Mouse (Mus musculus) limb, embryonic 14.5 days (tissue): ENCODE measurements at regions not wholly inside any gene's neighbourhood (a gene's known extent, or its start where the extent isn't known, plus 50 kb on each side); places are given as distances from the start of the nearest gene placed in this dataset.

Source experiments
- ATAC-seq: fragments of 200-750 bp; cut with Nextera tagmentation; 2 replicates; pipeline ENCODE4 v1.8.0; 2017; ENCODE audit warnings: low read depth, moderate number of reproducible peaks, moderate TSS enrichment; ENCODE audit not compliant: low FRiP score
- DNase-seq: peaks from one replicate; pipeline ENCODE4 v3.0.0-alpha.2; 2015; ENCODE audit warnings: low spot score
- H3K27ac ChIP-seq: fragments of 300-500 bp; sonication (generic); replicated peaks from 2 replicates; pipeline ENCODE4 v1.5.1; 2014; ENCODE audit warnings: low read depth, mild to moderate bottlenecking, low read length, moderate library complexity, mixed read lengths
- H3K27me3 ChIP-seq: fragments of 300-500 bp; sonication (generic); 2 replicates; pipeline ENCODE4 v1.6.1; 2014; ENCODE audit warnings: low read length, mixed read lengths; ENCODE audit not compliant: control insufficient read depth, insufficient read depth
- H3K36me3 ChIP-seq: fragments of 300-500 bp; sonication (generic); 2 replicates; pipeline ENCODE4 v1.6.1; 2014; ENCODE audit warnings: mild to moderate bottlenecking, low read length, moderate library complexity, mixed read lengths; ENCODE audit not compliant: control insufficient read depth, insufficient read depth
- H3K4me1 ChIP-seq: fragments of 300-500 bp; sonication (generic); 2 replicates; pipeline ENCODE4 v1.6.1; 2014; ENCODE audit warnings: antibody characterized with exemption, low read length, mixed read lengths; ENCODE audit not compliant: control insufficient read depth, insufficient read depth
- H3K4me2 ChIP-seq: fragments of 300-500 bp; sonication (generic); replicated peaks from 2 replicates; pipeline ENCODE4 v1.6.1; 2014; ENCODE audit warnings: low read depth, mild to moderate bottlenecking, low read length, moderate library complexity; ENCODE audit not compliant: severe bottlenecking
- H3K4me3 ChIP-seq: fragments of 300-500 bp; sonication (generic); replicated peaks from 2 replicates; pipeline ENCODE4 v1.5.1; 2014; ENCODE audit warnings: low read length
- H3K9ac ChIP-seq: fragments of 300-500 bp; sonication (generic); 2 replicates; pipeline ENCODE4 v1.6.1; 2014; ENCODE audit warnings: mild to moderate bottlenecking, low read depth, low read length, moderate library complexity; ENCODE audit not compliant: severe bottlenecking
- H3K9me3 ChIP-seq: fragments of 300-500 bp; sonication (generic); 2 replicates; pipeline ENCODE4 v1.6.1; 2016; ENCODE audit warnings: low read length; ENCODE audit not compliant: control insufficient read depth
- POLR2A ChIP-seq: fragments of 200-500 bp; IDR thresholded peaks from 2 replicates; pipeline ENCODE4 v1.8.0; 2012; ENCODE audit warnings: inconsistent platforms, mild to moderate bottlenecking, moderate library complexity, borderline replicate concordance; ENCODE audit not compliant: insufficient read depth, insufficient read length; ENCODE audit errors: extremely low read depth
- WGBS: fragments of 180-500 bp; shearing (Covaris S2); extraction: QIAGEN DNeasy Blood & Tissue Kit; methylation state at CpG from one replicate; pipeline ENCODE4 v1.1.7; 2014; 5-methylcytosine and 5-hydroxymethylcytosine counted together

DNA sequence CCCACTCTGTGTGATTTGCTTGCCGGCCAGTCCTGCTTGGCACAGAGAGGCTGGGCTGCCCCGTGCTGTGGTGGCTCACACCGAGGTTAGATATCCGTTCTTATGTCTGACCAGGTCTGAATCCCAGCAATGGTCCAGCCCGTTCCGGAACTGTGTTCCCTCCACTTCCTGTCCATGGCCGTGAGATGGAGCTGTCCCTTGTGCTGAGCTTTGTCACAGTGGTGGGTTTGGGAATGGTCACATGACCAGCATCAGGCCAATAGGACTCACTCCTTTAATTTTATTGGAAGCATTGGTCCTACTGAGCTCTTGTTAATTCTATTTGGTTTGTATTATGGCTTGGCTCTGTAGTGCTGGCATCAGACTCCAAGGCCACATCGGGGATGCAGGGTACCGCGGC is 132.9 kb upstream of the Zfp64 start:
- no peaks in the 10 kb centered on the region for H3K36me3 ChIP-seq
- no peak overlapping the region for H3K27ac ChIP-seq
- ATAC-seq: no peak
- H3K4me2 ChIP-seq: no peak overlapping the region
- no peak overlapping the region for H3K4me3 ChIP-seq
- peaks cover 10% of the 10 kb centered on the region; the same call in 1 of the 2 replicates for H3K9me3 ChIP-seq
- no peak overlapping the region for H3K9ac ChIP-seq
- no peaks in the 10 kb centered on the region for H3K27me3 ChIP-seq
- no peak for DNase-seq
- no peaks in the 10 kb centered on the region for H3K4me1 ChIP-seq
- WGBS: 80% methylated on average over 10 of the region's 10 CpGs
- TF ChIP-seq POLR2A: no peak

DNA sequence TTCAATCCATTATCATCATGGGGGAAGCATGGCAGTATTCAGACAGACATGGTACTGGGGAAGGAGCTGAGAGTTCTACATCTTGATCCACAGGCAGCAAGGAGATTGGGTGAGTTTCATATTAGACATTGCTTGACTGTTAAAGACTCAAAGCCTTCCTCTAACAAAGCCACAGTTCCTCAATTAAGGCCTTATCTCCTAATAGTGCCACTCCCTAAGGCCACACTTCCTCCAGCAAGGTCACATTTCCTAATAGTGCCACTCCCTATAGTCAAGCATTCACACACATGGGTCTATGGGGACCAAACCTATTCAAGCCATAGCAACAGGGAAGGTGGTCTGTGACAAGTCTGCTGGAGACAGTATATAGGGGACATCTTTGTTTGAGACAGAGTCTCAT is 115.9 kb upstream of the Zfp64 start:
- H3K9ac ChIP-seq: no peak overlapping the region
- no peak for ATAC-seq
- H3K27ac ChIP-seq: no peak overlapping the region
- TF ChIP-seq POLR2A: no peak
- no peaks in the 10 kb centered on the region for H3K36me3 ChIP-seq
- H3K27me3 ChIP-seq: no peaks in the 10 kb centered on the region
- no peak overlapping the region for H3K4me3 ChIP-seq
- no peaks in the 10 kb centered on the region for H3K9me3 ChIP-seq
- no peak for DNase-seq
- no peaks in the 10 kb centered on the region for H3K4me1 ChIP-seq
- H3K4me2 ChIP-seq: no peak overlapping the region

DNA sequence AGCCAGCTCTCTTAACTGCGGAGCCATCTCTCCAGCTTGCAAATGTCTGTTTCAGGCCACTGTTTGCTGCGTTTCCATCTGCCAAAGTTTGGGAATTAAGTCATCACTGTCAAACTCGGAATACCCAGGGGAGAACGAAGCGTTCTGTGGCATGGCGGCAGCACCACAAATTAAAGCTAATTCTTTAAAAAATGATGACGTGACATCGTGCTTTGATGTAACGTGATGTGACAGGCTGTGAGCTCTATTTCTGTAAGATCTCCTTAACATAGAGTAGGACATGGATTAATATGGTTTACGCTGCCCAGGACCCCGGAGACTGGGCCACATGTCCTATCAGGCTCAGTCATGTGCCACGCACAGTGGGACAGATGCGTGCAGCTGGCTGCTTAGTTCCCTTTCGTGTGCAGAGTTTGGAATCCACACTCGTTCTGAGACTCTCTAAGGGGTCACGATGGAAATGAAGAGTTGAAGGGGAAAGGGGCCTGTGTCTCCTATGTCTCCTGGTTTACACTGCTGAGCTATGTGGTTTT is 109.8 kb upstream of the Zfp64 start:
- Histone ChIP-seq H3K36me3 (no peaks in the 10 kb centered on the region), H3K4me1 (0 out of 2 replicates have a peak, but pooled peaks cover 2% of the 10 kb centered on the region), H3K9me3 (no peaks in the 10 kb centered on the region), H3K4me2 (no peak overlapping the region), H3K9ac (no peak overlapping the region), H3K27me3 (no peaks in the 10 kb centered on the region), H3K4me3 (no peak overlapping the region), H3K27ac (no peak overlapping the region)
- TF ChIP-seq POLR2A: no peak
- 87% methylated on average over 16 of the region's 16 CpGs for WGBS
- ATAC-seq: no peak
- no peak for DNase-seq

DNA sequence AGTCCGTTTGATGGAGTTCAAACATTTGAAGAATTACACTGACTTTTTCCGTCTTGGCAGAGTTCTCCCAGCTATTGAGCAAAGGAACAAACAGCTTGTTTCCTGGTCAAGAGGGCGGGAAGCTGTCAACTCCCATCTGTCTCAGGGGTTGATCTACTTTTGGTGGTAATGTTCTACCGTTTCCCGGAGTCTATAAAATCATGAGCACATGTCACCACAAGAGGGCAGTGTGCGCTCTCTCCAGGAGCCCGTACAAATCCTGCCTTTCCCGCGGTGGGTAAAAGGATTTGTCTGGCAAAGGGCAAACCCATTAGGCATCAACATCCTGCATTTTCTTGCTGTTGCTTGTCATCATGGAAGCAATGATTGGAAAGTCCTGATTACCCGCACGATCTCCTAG is 106.1 kb upstream of the Zfp64 start:
- Histone ChIP-seq H3K27ac (no peak overlapping the region), H3K27me3 (no peaks in the 10 kb centered on the region), H3K4me2 (peak overlapping the region; percentile 28; the same call in 1 of the 2 replicates), H3K4me3 (no peak overlapping the region), H3K9me3 (no peaks in the 10 kb centered on the region; the same call in 1 of the 2 replicates), H3K9ac (no peak overlapping the region), H3K4me1 (0 out of 2 replicates have a peak, but pooled peaks cover 2% of the 10 kb centered on the region), H3K36me3 (no peaks in the 10 kb centered on the region)
- ATAC-seq: no peak; the same call in 1 of the 2 replicates
- DNase-seq: peak; percentile 89
- no peak for TF ChIP-seq POLR2A
- WGBS: 8% methylated on average over 11 of the region's 11 CpGs

DNA sequence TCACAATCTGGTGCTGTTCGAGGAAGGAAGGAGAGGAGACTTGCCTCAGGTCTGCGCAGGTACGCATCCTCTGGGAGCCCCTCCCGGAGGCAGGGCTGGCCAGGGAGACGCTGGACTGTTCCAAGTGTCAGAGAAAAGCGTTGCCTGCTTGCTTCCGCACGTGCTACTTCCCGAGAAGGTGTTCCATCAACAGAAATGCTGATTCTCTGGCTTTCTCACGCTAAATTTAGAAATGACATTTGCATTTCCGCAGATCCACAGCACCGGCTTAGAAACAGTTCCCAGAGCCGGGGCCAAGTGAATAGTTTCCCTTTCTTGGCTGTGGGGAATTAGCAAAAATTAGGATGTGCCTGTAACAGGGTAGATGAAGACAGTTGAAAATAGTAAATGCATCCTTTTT is 105.1 kb upstream of the Zfp64 start:
- no peak for TF ChIP-seq POLR2A
- H3K4me1 ChIP-seq: 0 out of 2 replicates have a peak, but pooled peaks cover 2% of the 10 kb centered on the region
- H3K4me3 ChIP-seq: no peak overlapping the region
- no peak for ATAC-seq
- 70% methylated on average over 13 of the region's 13 CpGs for WGBS
- no peaks in the 10 kb centered on the region for H3K36me3 ChIP-seq
- no peaks in the 10 kb centered on the region for H3K27me3 ChIP-seq
- no peaks in the 10 kb centered on the region; the same call in 1 of the 2 replicates for H3K9me3 ChIP-seq
- no peak for DNase-seq
- H3K27ac ChIP-seq: no peak overlapping the region
- H3K9ac ChIP-seq: no peak overlapping the region
- H3K4me2 ChIP-seq: no peak overlapping the region

DNA sequence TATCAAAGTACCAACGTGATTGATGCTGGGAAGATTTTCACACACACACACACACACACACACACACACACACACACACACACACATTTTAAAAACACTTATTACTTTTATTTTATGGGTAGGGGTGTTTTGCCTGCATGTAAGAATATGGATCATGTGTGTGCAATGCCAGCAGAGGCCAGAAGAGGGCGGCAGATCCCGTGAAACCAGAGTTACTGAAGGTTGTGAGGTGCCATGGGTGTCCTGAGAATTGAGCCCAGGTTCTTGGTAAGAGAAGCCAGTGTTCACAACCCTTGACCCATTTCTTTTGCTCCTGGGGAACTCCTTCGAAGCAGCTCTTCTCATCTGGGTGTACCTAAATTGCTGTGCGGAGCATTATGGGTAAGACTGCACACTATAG is 102.4 kb upstream of the Zfp64 start:
- no peak for DNase-seq
- TF ChIP-seq POLR2A: no peak
- WGBS: 82% methylated on average over 5 of the region's 5 CpGs
- Histone ChIP-seq H3K9me3 (no peaks in the 10 kb centered on the region; the same call in 1 of the 2 replicates), H3K9ac (no peak overlapping the region), H3K4me1 (0 out of 2 replicates have a peak, but pooled peaks cover 2% of the 10 kb centered on the region), H3K4me3 (no peak overlapping the region), H3K27me3 (no peaks in the 10 kb centered on the region), H3K36me3 (no peaks in the 10 kb centered on the region), H3K27ac (no peak overlapping the region), H3K4me2 (no peak overlapping the region)
- ATAC-seq: no peak
